Mouse (Mus musculus): ENCODE data around the gene Bmp8a. TPM values are rescaled to one million over a fixed set of nuclear protein-coding genes. Genes with fewer than 3 reads are reported as not detected.

Bmp8a gene
- polyA plus RNA-seq, 1 experiment from 2014 or later: 0.32 TPM

DNA sequence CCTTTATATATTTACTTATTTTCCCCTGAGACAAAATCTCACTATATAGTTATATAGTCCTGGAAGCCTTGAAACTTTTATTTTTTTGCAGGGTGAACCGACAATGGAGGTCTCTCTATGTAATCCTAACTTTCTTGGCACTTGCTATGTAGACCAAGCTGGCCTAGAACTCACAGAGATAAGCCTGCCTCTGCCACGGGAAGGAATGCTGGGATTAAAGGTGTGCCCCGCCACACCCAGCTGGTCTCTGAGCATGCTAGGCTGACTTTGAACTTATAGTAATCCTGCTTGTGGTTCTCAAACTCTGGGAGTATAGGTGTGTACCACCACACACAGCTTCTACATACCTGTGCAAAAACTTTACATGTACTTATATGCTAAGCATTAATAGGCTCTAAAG is 62.9 kb downstream of the Bmp8a start:
- ATAC-seq (ENCODE audit: low FRiP score, low TSS enrichment): no peak
- Histone ChIP-seq H3K4me3 (ENCODE audit: low read length) (no peak overlapping the region), H3K4me2 (replicated peaks; ENCODE audit: low read depth, low read length) (no peak overlapping the region), H3K36me3 (ENCODE audit: insufficient read depth, low read length) (no peaks in the 10 kb centered on the region; the same call in 1 of the 2 replicates), H3K27ac (ENCODE audit: low read length) (no peak overlapping the region), H3K27me3 (ENCODE audit: insufficient read depth, low read length) (no peaks in the 10 kb centered on the region), H3K9me3 (ENCODE audit: low read length) (no peaks in the 10 kb centered on the region), H3K4me1 (ENCODE audit: insufficient read depth, low read length) (peaks cover 13% of the 10 kb centered on the region), H3K9ac (replicated peaks; ENCODE audit: low read length) (no peak overlapping the region)
- WGBS: 63% methylated on average over 3 of the region's 3 CpGs

GRCm38 (mm10) chr4:123271063-123271462 is 72.0 kb downstream of the Bmp8a start:
- Histone ChIP-seq H3K27ac (ENCODE audit: low read length) (no peak overlapping the region), H3K4me1 (ENCODE audit: insufficient read depth, low read length) (no peaks in the 10 kb centered on the region), H3K36me3 (ENCODE audit: insufficient read depth, low read length) (no peaks in the 10 kb centered on the region), H3K27me3 (ENCODE audit: insufficient read depth, low read length) (no peaks in the 10 kb centered on the region), H3K4me2 (replicated peaks; ENCODE audit: low read depth, low read length) (no peak overlapping the region), H3K4me3 (ENCODE audit: low read length) (no peak overlapping the region), H3K9me3 (ENCODE audit: low read length) (no peaks in the 10 kb centered on the region), H3K9ac (replicated peaks; ENCODE audit: low read length) (no peak overlapping the region)
- ATAC-seq (ENCODE audit: low FRiP score, low TSS enrichment): no peak
- WGBS: 96% methylated on average over 3 of the region's 3 CpGs

Other genes starting within 250 kb of the Bmp8a start
- 0.17 and 0.26 TPM in 2 replicates for gene Bmp8b, start 238.1 kb downstream of the Bmp8a start, polyA plus RNA-seq (2015; fragmentation: Nextera tagmentation; extraction: Ambion mirVana)
- 0.12 TPM in 1 of 2 replicates, not detected in the other for gene Oxct2b, start 227.0 kb downstream of the Bmp8a start, polyA plus RNA-seq (2015; fragmentation: Nextera tagmentation; extraction: Ambion mirVana)
- 112 TPM in 2 replicates for gene Ppie, start 203.3 kb downstream of the Bmp8a start, polyA plus RNA-seq (2015; fragmentation: Nextera tagmentation; extraction: Ambion mirVana)
- gene Hpcal4, start 160.0 kb downstream of the Bmp8a start, polyA plus RNA-seq (2015; fragmentation: Nextera tagmentation; extraction: Ambion mirVana): 1.3 and 1.7 TPM in 2 replicates
- gene Nt5c1a, start 141.7 kb downstream of the Bmp8a start, polyA plus RNA-seq (2015; fragmentation: Nextera tagmentation; extraction: Ambion mirVana): 0.25 and 0.28 TPM in 2 replicates
- 48.8 and 50.7 TPM in 2 replicates for gene Heyl, start 109.7 kb downstream of the Bmp8a start, polyA plus RNA-seq (2015; fragmentation: Nextera tagmentation; extraction: Ambion mirVana)
- 45.0 and 47.7 TPM in 2 replicates for gene Pabpc4, start 80.9 kb downstream of the Bmp8a start, polyA plus RNA-seq (2015; fragmentation: Nextera tagmentation; extraction: Ambion mirVana)
- gene Oxct2a, start 19.6 kb downstream of the Bmp8a start, polyA plus RNA-seq (2015; fragmentation: Nextera tagmentation; extraction: Ambion mirVana): 0.16 TPM in 1 of 2 replicates, not detected in the other